Mouse (Mus musculus) cortical plate, adult 2 months (tissue): ENCODE measurements around the gene Nostrin. TPM values are rescaled to one million over a fixed set of nuclear protein-coding genes. Genes with fewer than 3 reads are reported as not detected.

Source experiments
- H3K27ac ChIP-seq: fragments of 200-500 bp; 2 replicates; pipeline ENCODE4 v1.5.1; 2012; ENCODE audit warnings: low read length, control low read depth, inconsistent platforms; ENCODE audit not compliant: insufficient read depth
- H3K4me1 ChIP-seq: fragments of 200-500 bp; 2 replicates; pipeline ENCODE4 v1.6.1; 2011; ENCODE audit warnings: low read length; ENCODE audit not compliant: control insufficient read depth, insufficient read depth
- H3K4me3 ChIP-seq: fragments of 200-500 bp; 2 replicates; pipeline ENCODE4 v1.5.1; 2011; ENCODE audit warnings: mild to moderate bottlenecking, low read length, control low read depth; ENCODE audit not compliant: insufficient read depth
- CTCF ChIP-seq: fragments of 200-500 bp; IDR thresholded peaks from 2 replicates; pipeline ENCODE4 v1.5.1; 2011; ENCODE audit warnings: mild to moderate bottlenecking, control low read depth, low read length; ENCODE audit not compliant: insufficient read depth; ENCODE audit errors: extremely low read depth
- POLR2A ChIP-seq: fragments of 200-500 bp; IDR thresholded peaks from 2 replicates; pipeline ENCODE4 v1.6.1; 2011; ENCODE audit warnings: mild to moderate bottlenecking, low read length, control low read depth; ENCODE audit not compliant: insufficient read depth; ENCODE audit errors: extremely low read depth
- polyA plus RNA-seq: library from polyadenylated mRNA; depleted of rRNA; stranded (reverse); fragments of >200 nt; gene quantifications from 2 replicates; pipeline ENCODE4 v1.2.3, GENCODE M21; 2012; rRNA removed

Gene Nostrin
- polyA plus RNA-seq, 1 experiment, result 3.2 TPM

DNA sequence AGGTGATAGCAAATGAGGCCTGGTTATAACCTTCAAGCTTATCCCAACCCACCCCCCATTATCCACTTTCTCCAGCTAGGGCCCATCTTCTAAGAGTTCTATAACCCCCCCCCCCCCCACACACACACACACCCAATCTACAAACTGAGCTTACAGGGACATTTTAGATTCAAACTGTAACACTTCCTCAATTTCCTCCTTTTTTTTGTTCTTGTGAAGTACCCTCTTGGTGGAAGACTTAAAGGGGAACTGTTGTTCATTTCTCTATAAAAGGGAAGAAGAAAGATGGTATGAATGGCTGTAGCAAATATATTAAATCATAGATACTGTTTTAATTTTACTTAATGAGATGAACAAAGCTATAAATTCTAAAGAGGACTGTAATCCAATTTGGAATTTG, 96.5 kb downstream of the Nostrin start:
- no peaks in the 10 kb centered on the region for H3K4me1 ChIP-seq
- TF ChIP-seq POLR2A (no peak), CTCF (no peak)
- no peak overlapping the region for H3K4me3 ChIP-seq
- H3K27ac ChIP-seq, result no peak overlapping the region

DNA sequence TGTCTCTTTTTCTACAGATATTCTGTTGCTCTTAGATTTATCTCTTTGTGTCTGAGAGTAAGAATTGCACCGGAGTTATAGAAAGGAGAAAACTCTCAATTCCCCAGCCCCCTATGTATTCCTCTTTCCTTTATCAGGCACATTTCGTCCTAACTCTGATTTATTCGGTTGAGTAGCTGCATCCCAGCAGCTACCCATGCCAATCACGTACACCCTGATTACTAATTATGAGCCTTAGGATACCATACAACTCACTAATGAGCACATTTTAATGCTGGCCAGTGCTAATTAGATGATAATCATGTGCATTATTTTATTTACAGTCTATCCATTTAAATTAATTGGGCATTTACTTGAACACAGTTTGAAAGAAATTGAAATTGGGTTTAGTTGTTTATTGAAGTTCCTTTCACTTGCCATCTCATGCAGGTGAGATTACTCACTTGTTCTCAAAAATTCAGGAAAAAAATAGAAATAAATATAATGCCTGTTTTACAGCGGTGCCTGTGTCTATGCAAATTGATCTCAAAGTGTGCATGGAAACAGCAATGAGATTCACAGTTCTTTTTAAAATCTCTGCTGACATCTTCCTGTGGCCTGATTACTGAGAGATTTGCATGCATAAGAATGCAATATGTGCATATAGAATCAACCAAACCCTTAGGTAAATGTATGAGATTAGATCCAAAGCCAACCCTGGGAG, 99.5 kb downstream of the Nostrin start:
- no peaks in the 10 kb centered on the region for H3K4me1 ChIP-seq
- H3K4me3 ChIP-seq, result no peak overlapping the region
- no peak overlapping the region for H3K27ac ChIP-seq
- TF ChIP-seq CTCF (no peak), POLR2A (no peak)

Other genes with a start within 250 kb of the Nostrin start
- 0.91 and 1.1 TPM in 2 replicates for gene Spc25, start 70.4 kb downstream of the Nostrin start, polyA plus RNA-seq
- not detected in 2 replicates for gene G6pc2, start 75.3 kb downstream of the Nostrin start, polyA plus RNA-seq
- 0.02 TPM in 1 of 2 replicates, not detected in the other for gene Abcb11, start 206.8 kb downstream of the Nostrin start, polyA plus RNA-seq
- not detected in 2 replicates for gene Dhrs9, start 244.6 kb downstream of the Nostrin start, polyA plus RNA-seq